Mouse (Mus musculus) CD8-positive naive resting alpha-beta T cell, adult 2 months (primary cell): ENCODE data around the gene Peak1.
A peak's percentile ranks its signal among the peaks of the same experiment; 100 is the strongest.

ENCODE experiments used
- DNase-seq, 2 experiments: peaks; one replicate each; pipeline ENCODE4 v3.0.0; 2022; ENCODE audit warnings: low read depth in 2 of 2, low spot score in 2 of 2

Peak1 gene

DNA sequence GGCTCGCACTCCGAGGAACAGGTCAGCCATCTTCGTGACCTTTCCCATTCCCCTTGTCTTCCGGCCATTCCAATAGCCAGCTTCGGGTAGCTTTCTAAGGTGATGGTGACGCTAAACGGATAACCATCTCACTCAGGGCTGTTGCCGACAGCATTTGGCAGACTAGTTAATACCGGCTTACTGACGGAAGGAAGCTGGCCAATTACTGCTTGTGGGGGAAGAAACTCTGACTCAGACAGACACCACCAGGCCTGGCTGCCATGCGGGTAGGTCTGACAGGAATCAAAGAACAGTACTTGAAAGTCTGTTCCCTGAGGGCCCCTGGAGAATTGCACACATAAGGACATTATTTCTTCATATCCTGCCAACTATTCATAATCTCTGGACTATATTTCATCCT lies 212.5 kb downstream of the Peak1 start:
- DNase-seq = no peak

DNA sequence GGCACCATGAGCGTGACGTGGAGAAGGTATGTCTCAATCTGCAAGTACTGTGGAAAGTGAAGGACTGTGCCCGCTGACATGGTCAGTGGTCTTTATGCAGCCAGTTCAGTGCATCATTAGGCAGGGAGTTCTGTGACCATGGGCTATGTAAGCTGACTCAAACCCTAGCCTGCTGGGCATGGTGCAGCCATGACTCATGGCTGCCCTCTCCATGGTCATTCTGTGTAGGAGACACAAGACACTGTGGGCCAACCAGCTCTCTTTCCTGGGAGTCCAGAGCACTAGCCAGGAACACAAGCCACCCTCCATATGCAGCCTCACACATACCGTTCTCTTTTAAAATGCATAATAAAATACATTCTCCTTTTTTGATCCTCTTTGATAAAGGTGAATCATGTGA lies 213.6 kb downstream of the Peak1 start:
- DNase-seq = no peak

GRCm38 (mm10) chr9:56200645-56201314 lies 217.1 kb downstream of the Peak1 start:
- DNase-seq = peak; percentile 75 to 86

- no peak for DNase-seq
These were observed 217.7 kb downstream of the Peak1 start for GRCm38 (mm10) chr9:56200200-56200599.

- DNase-seq = no peak
These were observed 220.9 kb downstream of the Peak1 start for GRCm38 (mm10) chr9:56196921-56197320.

- no peak for DNase-seq
These were observed 222.7 kb downstream of the Peak1 start for GRCm38 (mm10) chr9:56195193-56195592.

- no peak for DNase-seq
These were observed 226.1 kb downstream of the Peak1 start for GRCm38 (mm10) chr9:56191498-56192455.

DNA sequence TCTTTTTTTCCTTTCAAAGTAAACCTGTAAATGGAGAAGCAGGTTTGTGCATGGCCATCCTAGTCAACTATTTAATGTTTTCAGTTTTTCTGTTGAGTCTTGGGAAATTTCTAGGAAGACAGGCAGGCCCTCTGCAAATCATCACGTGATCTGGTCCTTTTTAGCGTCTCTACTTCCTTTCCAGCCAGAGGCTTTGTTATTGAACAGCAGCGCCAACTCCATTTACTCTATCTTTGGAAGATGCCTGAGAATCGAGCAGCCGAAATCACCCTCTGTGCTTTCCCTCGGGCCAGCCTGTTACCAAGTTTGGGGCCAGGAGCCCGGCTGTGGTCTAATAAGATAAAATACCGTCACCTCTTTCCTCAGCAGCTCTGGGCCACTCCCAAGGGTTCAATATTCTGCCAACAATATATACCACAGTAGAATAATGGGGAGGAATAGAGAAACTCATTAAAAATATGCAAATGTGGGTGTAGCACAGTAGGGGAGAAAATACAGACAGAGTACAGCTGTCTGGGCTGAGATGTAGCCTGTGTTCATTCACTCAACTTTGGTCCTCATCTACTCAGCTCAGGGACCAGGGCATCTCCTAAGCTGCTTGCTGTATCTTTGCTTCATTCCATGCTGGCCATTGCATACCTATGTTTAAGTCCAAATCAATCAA lies 237.6 kb downstream of the Peak1 start:
- no peak for DNase-seq

DNA sequence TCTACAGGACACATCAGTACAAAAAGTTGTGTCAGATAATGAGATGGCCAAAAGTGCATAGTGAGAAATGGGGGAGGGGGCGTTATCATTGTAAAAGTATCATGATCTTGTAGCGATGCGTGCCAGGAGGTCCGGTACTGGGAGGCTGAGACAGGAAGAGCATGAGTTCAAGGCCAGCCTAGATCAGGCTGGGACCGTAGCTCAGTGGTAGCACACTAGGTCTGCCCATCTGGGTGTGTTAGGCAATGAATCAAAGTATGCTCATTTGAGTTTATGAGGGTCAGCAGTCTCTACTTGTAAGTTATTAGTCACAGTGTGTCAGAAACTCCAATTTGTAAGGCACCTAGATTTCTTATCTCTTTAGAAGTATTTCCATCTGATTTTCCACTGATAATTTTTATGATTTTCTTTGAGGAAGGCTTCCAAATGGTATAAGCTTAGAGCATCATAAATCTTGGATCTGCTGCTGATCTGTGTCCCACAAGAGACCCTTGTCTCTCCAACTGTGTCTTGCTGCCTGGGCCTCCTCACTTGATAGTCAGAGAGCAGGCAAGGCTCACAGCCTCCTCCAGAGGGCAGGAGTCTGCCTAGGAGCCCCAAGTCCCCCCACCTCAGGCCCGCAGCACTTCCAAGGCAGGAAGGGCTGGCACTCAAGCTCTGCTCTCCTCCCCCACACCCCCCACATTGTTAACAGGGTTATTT lies 238.3 kb downstream of the Peak1 start:
- DNase-seq = no peak

DNA sequence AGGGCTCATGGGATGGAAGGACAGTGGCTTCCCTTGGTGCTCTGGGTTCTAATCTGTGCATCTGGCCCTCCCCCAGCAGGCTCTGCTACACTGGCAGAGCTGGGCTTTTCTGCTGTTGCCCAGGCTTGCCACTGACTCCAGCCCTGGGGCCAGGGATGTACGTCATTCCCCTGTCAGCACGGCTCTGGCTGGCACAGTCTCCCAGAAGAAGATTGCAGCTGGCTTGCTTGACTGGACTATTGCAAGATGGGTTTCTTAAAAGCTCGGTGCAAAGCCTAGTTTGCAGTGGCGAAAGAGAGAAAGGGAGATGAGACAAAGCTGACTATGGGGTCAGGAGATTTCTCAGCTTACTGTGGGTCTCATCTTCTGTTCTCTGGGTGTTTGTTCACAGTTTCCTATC lies 240.5 kb downstream of the Peak1 start:
- no peak for DNase-seq

- no peak for DNase-seq
These were observed 242.6 kb downstream of the Peak1 start for GRCm38 (mm10) chr9:56175316-56175715.

DNA sequence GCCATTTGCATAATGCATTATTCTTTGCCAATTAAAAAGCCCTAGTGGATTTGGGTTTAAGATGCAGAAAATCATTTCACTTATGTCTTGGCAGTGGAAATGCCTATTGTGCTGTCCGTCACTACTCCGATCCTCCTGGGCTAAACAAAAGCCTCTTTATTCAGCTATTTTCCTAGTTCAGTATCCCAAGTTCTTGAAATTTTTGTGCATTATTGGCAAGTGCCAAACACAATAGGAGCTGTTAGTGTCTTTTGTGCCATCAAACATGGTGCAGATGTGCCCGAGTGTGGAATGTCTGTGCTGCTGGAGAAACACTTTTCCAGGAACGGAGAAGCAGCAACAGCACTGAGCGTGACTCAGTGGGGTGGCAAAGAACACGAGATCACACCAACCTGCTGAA lies 250.2 kb downstream of the Peak1 start:
- DNase-seq = no peak

DNA sequence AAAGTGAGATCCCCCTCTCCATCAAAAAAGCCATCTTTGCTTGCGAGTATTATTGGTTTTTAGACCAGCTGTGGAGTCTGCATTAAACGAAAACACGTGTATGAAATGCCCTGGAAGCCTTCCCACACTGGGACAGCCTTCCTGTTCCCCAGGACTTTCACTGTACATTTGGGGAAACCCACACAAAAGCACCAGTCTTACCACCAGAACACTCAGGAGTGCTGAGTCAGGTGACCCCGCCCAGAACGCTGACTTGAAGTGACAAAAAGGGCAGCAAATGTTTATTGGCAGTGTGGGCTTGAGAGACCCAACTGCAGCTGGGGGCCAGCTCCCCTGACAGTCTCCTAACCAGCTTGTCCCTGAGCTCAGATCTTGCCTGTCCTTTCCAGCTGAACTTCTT lies 251.7 kb downstream of the Peak1 start:
- no peak for DNase-seq

GRCm38 (mm10) chr9:56165377-56165776 lies 252.5 kb downstream of the Peak1 start, which contains the start of gene Tspan3:
Tspan3 (minus strand) TSS chr9:56165477.
- DNase-seq = no peak

DNA sequence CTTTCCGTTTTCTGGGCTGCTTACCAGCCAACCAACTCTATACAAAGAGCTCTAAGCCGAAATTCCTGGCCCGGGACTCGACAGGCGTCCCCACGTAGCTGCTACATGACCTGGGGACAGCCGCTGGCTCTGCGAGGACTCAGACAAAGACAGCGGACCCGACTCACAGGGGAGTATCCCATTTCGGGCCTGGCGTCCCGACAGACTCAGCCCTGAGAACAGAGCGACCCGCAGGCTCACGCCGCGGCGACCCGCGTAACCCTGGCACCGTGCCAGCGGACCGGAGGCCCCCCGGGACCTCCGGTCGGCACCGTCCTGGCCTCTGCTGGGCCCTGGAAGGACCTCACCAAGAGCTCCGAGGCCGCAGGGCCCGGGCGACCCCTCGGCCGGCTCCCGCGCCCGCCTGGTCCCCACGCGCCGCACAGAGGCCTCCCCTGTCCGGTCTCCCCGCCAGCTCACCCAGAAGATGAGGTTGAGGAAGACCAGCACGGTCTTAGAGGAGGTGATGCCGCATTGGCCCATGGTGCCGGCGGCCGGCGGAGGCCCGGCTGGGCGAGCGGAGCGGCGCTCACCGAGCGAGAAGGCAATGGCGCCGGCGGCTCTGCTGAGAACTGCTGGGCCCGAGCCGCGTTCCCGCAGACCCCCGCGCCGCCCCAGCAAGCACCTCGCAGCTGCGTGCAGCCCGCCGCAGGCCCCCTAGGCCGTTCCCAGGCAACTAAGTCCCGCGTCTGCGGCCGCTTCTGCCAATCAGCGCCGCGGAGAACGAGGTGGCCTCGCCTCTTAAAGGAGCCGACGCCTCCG lies 257.3 kb downstream of the Peak1 start:
- peak; percentile 77 for DNase-seq

- no peak for DNase-seq
These were observed 258.4 kb downstream of the Peak1 start for GRCm38 (mm10) chr9:56159456-56159855.

GRCm38 (mm10) chr9:56158077-56158476 lies 259.8 kb downstream of the Peak1 start:
- no peak for DNase-seq

DNA sequence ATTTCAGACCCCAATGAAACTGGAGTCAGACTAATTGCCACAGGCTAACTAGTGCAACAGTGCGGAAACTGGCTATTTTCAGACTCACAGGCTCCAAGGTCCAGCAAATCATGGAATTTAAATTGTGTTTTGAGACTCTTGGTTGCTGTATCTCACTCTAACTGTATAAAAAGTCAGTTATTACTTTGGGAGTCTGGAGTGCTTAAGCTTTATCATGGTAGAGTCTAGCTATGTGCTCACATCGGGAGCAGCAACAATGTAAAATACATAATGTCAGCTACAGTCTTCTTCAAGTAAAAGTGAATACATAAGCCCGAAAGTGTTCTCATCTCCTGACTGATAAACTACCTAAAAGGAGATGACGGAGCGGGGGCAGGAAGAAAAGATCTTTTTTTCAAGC lies 263.3 kb downstream of the Peak1 start:
- no peak for DNase-seq

DNA sequence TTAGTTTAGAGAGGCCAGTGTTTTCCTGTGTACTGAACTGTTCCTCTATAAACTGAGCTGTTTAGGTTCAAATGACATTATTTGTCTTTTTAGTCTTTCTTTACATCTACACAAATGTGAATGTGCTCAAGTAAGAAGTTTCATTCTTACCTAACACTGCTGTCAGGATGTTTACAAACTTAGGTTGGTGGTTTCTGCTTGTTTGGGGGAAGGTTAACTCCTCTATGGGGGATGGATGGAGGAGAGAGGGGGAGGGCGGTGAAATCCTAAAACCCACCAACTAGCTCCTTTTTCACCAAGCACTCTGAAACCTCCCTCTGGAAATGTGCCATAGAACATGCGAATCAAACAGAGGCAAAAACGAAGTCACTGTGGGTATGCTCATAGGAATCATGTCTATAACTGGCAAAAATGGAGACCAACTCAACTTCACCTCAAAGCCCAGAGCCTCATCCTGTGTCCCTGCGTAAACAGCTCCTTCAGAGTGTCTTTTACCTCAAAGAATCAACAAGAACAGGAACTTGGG lies 265.3 kb downstream of the Peak1 start:
- no peak for DNase-seq
